Mouse (Mus musculus) urinary bladder, adult 2 months (tissue): ENCODE measurements at regions not wholly inside any gene's neighbourhood (a gene's known extent, or its start where the extent isn't known, plus 50 kb on each side); places are given as distances from the start of the nearest gene placed in this dataset.

Experiments used
- DNase-seq: peaks from one replicate; pipeline ENCODE4 v3.0.0; 2022; ENCODE audit warnings: low spot score

- DNase-seq, result no peak
Measured at GRCm38 (mm10) chr1:64200387-64201023, 78.4 kb upstream of the Klf7 start.

GRCm38 (mm10) chr1:64198781-64199180 lies 76.7 kb upstream of the Klf7 start:
- no peak for DNase-seq

DNA sequence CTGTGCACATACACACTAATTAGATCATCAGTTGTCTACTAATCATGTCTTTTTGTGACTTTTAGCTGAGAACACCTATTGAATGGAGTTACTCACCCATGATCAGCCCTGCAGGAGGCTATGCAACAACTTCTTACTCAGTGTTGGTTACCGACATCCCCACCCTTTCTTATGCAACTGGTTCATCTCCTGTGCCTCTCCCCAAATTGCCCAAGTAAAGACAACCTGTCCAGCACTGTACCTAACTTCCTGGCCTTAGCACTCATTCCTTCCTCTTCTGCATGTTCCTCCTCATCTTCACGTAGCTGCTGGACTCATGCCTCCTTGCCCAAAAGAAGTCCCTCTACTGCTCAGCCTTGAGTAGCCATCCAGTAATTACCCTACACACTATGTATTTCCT lies 76.2 kb upstream of the Klf7 start:
- DNase-seq, result no peak

GRCm38 (mm10) chr1:64195970-64196491 lies 73.9 kb upstream of the Klf7 start:
- DNase-seq, result no peak

- no peak for DNase-seq
Measured at GRCm38 (mm10) chr1:64195294-64195693, 73.2 kb upstream of the Klf7 start.

DNA sequence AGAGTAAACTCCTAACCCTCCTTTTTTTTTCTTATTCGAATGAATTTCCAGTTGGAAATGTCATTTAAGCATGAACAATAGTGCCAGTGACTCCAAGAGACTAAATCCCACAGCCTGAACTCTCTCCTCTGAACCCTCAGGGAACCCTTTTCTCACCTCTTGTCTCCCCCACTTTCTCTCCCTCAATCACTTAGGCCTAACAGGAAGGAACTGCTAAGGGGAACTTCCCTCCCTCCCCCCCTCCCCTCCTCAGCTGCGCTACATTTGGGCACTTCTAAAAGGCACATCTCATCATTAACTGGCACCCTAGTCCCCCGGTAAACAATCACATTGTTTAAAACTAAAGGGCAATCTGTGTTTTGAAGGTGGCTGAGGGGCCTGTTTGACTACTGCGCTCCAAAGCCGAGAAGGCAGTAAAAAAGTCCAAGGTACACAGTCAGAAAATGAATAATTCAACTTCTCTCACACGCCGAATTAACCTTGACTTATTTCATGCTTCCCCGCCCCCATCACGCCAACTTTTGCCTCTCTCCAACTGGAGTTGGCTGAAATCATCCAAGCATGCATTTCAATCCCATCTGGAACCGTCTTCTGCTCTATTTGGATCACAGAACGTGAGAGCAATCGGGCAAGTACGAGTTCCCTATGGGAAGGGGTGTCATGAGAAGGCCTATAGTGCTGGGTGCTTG lies 71.2 kb upstream of the Klf7 start:
- DNase-seq, result no peak

- DNase-seq, result no peak
Measured at GRCm38 (mm10) chr1:64192736-64193135, 70.7 kb upstream of the Klf7 start.

DNA sequence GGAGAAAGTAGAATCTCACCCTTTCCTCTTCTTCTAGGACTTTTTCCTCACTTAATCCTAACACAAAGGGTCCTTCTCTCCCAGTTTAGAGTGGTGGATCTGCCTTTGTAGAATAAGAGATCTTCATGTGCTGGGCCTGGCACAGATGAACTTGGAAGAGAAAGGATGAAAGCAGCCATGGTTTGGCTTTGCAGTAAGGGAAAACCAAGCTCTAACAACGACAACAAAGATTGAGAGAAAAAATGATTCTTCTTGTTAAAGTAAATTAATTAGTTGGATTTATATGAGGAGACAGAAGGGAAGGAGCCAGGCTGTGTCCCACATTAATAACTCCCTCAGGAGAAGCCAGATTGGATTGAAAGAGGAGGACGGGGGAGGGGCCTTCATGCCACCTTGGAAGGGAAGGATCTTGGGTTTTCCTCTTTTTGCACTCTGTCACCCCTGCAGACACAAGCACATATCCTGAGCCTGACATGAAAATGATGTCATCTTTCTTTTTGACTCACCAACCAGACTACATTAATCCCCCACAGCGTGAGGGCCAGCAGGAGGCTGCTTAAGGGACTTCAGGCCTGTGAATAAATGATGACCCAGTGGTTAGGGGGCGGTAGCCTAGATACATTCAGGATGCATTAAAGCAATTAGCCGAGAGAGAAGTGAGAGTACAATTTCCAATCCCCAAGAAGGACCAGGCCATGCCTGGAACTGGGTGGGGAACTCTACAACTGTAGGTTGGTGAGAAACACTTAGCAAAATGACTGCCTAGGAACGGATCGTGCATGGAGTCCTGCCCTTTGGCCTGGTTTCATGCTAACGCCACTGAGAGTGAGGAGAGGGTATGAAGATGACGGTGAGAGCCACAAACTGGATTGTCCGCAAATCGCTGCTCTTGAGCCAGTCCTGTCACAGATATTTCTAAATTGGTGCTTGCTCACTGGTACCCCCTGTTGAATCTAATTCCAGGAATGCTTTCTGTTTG lies 69.4 kb upstream of the Klf7 start:
- DNase-seq, result no peak

GRCm38 (mm10) chr1:64190705-64191104 lies 68.6 kb upstream of the Klf7 start:
- DNase-seq, result no peak

DNA sequence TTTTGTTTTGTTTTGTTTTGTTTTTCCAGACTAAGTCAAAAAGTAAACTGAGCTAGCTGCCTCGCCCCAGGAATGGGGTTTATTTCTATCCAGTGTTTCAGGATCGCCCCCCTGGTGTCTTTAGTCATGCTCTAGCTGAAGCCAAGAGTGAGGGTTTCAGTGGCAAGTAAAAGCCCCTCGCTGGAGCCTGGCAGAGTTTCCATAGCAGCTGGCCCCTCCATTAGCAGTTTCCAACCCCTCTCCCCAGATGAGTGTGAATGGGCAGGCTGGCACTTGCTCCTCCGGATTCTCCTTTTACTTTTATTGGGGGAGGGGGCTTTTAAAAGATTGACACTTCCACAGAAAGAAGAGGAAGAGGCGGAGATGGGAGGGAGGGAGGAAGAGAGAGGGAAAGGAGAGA lies 68.0 kb upstream of the Klf7 start:
- DNase-seq, result no peak

DNA sequence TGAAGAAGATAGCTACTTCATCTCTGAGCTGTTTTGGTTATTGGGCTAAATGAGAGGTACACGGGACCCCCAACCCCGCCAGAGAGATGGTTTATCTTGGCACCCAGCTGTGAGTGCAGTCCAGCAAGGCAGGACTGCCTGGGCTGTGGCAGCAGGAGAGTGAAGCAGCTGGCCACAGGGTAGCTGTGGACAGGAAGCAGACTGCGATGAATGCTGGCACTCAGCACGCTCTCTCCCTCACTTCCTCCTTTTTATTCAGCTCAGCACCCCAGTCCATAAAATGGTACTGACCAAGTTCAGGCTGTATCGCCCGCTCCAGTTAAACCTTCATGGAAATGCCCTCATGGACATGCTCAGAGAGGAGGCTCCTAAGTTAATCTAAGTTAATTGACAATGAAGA lies 67.4 kb upstream of the Klf7 start:
- no peak for DNase-seq

DNA sequence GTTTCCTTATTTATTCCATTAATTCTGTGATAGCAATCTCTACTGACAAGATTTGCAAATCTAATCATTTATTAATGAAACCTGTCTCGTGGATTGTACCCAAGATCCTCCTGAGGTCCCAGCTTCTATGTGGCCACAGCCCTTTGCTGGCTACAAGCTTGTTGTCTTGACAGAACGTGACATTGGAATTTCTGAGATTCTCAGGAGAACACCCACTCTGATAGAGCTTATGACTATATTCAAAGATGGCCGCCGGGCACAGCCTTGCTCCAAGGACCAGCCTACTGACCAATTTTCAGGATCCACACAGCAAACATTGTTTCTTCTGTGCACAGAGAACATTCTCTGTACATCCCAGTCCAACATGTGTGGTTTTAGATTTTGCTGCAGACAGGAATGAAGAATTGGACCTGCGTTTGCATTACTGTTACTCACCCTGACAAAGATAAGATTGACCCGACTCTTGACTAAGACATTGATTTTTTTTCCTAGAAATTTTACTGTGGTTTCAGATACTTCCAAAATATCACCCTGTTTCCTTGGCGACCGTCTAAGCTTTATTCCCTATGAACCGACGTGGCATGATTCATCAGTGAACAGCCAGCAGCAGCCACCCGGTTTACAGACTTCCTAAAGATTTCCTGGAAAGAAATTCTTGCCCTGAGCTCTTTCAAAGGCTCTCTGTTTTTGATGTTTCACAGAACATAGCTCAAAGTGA lies 65.9 kb upstream of the Klf7 start:
- no peak for DNase-seq

DNA sequence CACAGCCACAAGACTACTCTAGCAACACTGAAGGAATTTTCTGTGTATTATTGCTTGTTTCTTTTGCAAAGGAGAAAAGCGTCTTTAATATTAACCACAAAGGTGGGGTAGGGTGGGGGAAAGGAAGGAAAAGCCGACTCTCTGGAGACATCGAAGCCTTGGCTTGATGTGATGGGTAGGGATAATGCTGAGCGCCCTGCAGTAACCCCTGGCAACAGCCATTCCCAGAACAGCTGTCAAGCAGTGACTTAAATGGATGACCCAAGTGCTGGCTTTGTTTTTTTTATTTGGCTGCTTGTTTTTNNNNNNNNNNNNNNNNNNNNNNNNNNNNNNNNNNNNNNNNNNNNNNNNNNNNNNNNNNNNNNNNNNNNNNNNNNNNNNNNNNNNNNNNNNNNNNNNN lies 51.6 kb upstream of the Klf7 start:
- DNase-seq, result no peak

- no peak for DNase-seq
Measured at GRCm38 (mm10) chr1:64172122-64172521, 50.0 kb upstream of the Klf7 start.
